Mouse (Mus musculus): Measurements from ENCODE around the gene Tsc1.

Gene Tsc1

DNA sequence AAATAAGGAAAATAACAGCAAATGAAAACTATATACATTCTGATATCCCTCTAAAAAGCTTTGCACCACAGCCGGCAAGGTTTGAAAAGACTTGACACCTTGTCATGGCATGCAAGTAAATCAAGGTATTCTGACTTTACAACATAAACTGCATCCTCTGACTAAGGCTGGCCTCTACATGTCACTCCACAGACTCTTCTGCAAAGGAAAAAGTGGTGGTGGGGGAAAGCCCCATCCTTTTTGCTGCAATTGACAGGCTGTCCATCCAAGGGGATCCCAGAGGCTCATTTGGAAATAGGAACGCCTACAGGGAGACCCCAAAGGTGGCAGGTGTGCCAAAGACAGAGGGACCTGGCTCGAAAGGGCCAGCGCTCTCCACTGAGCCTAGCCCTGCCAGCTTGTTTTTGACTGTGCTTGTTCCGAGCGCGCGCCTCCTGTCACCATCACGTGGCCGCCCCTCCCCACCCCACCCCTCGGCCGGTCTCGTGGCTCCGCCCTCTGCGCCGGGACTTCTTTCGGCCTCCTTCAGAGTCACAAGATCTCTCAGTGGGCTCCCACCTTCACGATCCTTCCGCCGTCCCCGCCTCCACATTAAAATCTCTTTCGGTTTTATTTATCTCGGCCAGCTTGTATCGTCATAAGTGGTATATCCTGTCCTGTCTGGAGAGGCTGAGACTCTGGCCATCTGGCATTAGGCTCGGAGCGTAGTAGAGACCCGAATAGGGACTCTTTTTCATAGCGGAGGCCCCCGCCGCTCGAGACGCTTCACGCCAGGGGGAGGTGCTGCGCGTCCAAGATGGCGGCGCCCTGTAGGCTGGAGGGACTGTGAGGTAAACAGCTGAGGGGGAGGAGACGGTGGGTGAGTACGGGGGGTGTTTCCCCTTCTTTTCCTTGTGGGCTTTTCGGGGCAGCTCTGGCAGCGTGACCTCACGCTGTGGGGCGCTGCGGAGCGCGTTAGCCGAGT lies at the start of gene Tsc1:
Gene Tsc1 (plus strand): TSS at position 768 of the 964 bp plus-strand sequence.
- DNase-seq: peak; percentile 99

DNA sequence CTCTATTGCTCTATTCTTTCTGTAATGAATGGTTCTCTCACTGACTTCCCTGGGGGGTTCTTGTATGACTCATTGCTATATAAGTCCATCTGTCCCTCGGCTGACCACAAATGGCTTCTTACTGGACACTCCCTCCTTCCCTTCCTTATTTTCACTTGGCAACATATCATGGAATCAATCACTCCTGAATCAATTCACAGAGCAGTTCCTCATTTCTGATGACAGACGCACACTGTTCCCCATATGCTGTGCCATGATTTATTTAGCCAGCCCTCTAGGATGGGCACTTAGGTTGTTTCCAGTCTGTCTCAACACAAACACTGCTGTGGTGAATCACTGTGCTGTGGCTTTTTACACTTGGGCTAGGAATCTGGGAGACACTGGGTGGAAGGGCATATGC lies 49.5 kb upstream of the Tsc1 start:
- no peak for DNase-seq

DNA sequence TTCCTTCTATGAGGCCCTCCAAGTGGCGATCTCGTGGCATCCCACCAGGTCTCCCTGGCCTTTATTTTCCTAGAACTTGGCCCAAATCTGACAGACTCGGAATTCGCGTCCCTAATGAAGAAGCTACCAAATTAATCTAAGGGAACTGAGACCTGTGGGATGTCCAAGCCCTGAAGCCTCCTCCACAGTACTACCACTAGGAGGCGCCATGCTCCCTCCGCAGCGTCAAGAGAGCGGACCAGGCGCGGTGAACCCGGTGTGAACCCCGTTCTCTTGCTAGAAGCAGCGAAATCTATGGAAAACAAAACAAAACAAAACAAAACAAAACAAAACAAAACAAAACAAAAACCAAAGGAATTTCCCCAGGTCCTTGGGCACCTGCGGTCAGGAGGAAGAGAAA lies 48.2 kb upstream of the Tsc1 start:
- peak; percentile 72 for DNase-seq

- DNase-seq: no peak
These were observed 45.0 kb upstream of the Tsc1 start for GRCm38 (mm10) chr2:28596021-28596420.

DNA sequence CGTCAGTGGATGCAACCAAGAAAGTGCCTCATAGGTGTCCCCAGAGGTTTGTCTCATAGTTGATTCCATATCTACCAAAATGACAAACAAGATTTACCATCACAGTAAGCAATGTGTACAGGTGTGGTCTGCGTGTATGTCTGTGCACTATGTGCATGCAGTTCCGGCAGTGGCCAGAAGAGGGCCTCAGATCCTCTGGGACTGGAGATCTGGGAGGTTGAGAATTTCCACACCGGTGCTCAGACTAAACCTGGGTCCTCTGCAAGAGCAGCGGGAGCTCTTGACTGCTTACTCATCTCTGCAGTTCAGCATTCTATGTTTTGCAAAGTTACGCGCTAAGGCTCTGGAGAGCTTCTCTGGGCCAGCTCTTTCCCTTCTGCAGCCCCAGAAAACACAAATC lies 44.0 kb upstream of the Tsc1 start:
- no peak for DNase-seq

DNA sequence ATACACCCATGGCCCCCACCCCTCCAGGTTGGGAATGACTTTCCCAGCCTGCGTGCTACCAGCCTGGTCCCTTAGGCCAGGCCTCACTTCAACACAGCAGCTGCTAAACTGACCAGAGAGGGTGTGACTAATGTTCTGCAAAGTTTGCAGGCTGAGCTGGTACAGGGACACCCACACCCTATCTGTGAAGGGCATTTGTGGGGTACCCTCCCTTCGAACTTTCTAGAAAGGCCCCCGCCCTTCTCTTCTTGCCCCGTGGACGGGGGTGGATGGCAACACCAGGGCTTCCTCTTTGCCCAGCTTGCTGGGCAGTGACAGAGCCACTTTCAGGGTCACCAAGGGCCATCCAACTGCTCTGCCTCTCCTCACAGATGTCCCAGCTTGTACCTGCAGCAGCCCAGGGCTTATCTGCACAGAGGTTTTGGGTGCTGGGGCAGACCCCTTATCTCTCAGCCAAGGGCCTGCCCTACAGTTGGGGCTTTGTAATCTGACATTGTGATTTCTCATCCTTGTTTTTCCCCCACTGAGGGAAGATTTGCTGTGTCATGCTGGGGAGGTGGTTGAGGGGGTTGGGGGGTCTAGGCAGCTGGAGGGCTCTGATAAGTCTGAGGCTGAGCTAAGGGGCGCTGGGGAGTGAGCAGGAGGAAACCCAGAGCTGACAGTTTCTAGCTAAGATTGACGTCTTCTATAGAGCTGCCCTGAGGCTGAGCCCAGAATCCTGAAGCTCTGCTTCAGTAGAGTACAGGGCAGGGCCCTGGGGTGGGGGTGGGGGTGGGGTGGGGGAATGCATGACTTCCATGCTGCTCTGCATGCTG lies 43.1 kb upstream of the Tsc1 start:
- no peak for DNase-seq

GRCm38 (mm10) chr2:28598692-28599568 lies 42.1 kb upstream of the Tsc1 start:
- no peak for DNase-seq

DNA sequence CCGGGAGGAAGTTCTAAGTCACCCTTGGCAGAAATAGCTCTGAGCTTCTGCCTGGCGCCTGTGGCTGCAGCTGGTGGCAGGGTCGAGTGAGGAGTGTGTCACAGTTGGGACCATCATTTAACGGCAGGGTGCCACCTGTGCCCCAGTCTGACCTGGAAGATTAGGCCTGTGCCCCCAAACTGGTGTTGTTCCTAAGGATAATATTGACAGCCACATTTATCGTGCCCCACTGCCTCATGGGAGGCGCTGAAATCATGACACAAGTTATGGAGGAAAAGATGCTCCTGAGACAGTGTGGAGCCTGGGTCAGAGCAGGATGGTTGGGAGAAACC lies 41.5 kb upstream of the Tsc1 start:
- no peak for DNase-seq

DNA sequence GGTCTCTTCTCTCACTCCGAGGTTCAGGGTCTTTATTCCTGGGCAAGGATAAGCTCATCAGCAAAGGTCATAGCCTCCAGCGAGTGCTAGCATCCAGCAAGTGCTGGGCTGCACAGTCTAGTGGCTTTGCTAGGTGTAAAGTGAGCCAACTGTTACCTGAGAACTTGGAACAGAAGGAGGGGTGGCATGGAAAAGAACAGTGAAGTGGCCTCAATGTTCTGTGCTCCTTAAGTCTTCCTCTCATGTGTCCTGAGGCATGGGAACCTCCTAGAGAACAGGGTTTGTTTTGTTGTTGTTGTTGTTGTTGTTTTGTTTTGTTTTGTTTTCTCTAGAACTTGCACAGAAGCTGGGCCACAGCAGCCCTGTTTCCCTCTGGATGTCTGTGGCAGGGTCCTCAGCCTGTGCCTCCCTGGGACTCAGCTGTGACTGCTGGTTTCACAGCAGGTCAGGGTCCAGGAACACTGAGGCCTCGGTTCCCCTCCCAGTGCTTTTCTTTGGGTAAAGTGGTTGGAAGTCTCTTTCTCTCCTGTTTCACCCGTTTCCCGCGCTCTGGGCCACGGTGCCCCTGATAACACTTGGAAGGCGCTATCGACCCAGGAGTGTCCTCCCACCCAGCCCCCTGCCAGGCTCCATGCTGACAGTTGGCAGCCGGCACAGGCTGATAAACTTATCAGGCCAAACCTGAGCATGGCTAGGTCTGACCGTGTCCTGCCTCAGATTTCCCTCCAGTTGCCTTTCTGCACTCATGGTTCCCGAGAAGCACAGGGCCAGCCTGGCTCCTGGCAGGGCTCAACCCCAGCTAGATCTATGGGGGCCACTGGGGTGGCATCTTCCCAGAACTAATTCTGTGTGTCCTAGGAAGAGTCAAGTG lies 39.1 kb upstream of the Tsc1 start:
- no peak for DNase-seq

DNA sequence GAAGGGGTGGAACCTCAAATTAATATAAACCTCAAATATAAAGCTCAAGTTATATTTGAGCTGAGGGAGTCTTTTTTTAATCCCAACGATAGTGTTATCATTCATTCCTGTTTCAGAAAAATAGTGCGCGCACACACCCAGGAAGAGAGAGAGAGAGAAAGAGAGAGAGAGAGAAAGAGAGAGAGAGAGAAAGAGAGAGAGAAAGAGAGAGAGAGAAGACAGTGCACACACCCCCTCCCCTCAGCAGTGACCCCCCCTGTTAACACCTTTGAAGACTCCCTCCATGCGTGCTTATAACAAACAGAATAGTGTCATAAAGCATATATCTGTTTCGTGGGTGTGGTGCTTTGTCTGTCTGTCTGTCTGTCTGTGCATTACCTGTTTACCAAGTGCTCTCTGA lies 37.5 kb upstream of the Tsc1 start:
- DNase-seq: no peak

GRCm38 (mm10) chr2:28605789-28606541 lies 35.1 kb upstream of the Tsc1 start:
- DNase-seq: no peak

- no peak for DNase-seq
These were observed 34.3 kb upstream of the Tsc1 start for GRCm38 (mm10) chr2:28606601-28607340.

DNA sequence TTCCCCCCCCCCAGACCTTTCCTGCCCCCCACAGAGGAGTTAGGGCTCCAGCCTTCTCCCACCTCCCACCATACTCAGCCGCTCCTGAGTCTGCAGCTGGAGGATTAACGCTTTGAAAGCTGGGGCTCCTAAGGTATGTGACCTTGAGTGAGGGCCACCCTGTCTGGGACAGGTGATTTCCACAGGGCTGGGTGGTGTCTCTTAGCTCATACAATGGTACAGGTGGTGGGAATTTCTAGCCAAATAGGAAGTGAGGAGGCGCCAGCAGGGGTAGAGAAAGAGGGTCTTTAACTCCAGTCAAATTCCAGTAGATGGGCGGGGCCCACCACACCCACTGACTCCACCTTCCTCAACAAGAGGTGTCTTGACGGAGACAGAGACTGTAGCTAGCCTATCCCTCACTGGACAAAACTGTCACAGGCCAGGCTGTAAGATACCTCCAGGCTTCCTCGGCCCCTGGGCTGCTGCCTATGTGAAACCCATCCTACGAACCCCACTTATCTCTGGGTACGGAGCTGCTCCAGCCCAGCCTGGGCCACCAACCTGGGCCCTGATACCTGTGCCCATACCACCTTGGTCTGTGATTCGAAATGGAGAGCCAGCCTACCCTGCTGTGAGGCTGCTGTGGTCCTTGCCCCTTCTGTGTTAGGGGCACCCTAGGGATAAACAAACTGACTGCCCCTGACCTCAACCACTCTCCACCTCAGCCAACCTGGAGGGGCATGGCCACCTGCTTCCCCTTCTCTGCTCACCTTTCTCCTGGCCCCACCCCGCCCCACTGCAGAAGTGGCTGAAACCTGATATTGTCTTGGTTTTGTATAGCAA lies 33.5 kb upstream of the Tsc1 start:
- no peak for DNase-seq

DNA sequence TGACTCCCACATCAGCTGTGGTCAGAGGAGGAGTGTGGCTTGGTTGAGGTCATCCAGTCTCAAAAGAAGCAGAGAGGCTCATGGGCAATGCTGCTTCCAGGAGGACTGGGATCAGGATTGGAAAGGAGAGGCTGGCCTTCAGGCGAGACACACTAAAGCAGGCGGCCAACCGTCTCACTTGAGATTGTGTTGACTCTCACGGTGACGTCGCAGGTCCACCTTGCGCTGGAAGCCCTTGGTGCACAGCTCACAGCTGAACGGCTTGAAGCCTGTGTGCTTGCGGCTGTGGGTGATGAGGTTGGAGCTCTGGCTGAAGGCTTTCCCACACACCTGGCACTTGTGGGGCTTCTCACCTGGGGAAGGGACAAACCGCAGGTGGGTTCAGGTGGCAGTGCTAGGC lies 31.2 kb upstream of the Tsc1 start:
- no peak for DNase-seq

GRCm38 (mm10) chr2:28610716-28611406 lies 30.2 kb upstream of the Tsc1 start:
- no peak for DNase-seq

DNA sequence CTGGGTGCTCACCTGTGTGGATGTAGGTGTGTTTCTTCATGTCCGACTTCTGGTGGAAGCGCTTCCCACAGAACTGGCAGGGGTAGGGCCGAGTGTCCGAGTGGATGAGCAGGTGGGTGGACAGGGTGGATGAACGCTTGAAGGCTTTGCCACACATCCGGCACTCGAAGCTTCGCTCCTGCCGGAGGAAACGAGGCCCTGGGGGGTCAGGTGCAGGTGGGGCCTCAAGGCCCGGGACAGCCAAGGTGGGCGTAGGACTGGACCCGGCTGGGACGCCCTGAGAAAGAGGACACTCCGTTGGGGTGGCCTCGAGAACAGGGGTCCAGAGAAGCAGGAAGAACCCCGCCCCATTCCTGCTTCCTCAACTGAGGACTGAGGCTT lies 29.6 kb upstream of the Tsc1 start:
- DNase-seq: no peak

DNA sequence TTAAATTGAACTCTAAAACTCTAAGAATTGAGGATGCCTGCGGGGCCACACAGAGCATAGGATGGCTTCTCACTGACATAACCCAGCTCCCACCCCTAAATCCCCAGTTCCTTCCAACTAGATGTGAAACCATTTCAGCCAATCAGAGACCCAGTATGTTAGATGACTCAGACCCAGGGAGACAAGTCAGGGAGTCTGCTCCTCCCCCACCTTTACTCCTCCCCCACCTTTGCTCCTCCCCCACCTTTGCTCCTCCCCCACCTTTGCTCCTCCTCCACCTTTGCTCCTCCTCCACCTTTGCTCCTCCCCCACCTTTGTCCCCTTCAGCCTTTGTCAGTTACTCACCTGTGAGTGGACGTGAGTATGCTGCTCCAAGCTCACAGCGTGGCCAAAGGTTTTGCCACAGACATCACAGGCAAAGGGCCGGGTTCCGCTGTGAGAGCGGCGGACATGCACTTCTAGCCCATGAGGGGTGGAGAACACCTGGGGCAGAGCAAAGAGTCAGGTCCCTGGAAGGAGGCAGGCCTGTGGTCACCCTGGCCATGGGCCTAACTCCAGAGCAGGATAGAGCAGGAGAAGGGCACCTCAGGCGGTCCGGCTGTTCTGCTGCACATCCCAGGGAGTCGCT lies 28.5 kb upstream of the Tsc1 start:
- DNase-seq: no peak

- DNase-seq: no peak
These were observed 27.4 kb upstream of the Tsc1 start for GRCm38 (mm10) chr2:28613599-28613998.

DNA sequence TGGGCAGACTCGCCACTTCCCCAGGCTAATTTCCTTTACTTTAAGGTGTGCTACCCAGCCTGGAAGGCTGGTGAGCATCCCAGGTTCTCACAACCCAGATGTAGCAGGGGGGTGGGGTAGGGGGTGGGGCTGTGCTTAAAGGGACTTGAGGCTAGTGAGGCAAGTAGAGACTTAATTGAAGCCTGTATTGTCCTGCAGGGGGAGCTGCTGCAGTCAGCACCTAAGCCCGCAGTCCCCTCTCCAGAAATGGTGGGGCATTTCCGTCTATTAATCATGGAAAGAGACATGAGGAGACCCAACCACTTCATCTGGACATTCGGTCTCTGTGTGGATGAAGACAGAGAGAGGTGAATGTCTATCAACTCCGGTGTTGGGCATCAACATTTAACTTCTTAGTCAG lies 24.7 kb upstream of the Tsc1 start:
- DNase-seq: peak; percentile 51
